Mouse (Mus musculus) urinary bladder, postnatal 10 days (tissue): ENCODE data around the gene Tax1bp3.

ENCODE experiments used
- DNase-seq: peaks from one replicate; pipeline ENCODE4 v3.0.0; 2022; ENCODE audit warnings: low spot score

Gene Tax1bp3

GRCm38 (mm10) chr11:73176608-73177508, at the start of gene Tax1bp3, which contains the start of gene Emc6:
Gene Tax1bp3, plus strand, starts transcription at chr11:73177083.
Gene Emc6, minus strand, starts transcription at chr11:73177037.
- DNase-seq = peak; percentile 85

GRCm38 (mm10) chr11:73131020-73131419, 45.9 kb upstream of the Tax1bp3 start:
- DNase-seq = no peak

- DNase-seq = no peak
Observed at GRCm38 (mm10) chr11:73132999-73133398, 43.9 kb upstream of the Tax1bp3 start.

- no peak for DNase-seq
Observed at GRCm38 (mm10) chr11:73134222-73134621, 42.7 kb upstream of the Tax1bp3 start.

GRCm38 (mm10) chr11:73136587-73136986, 40.3 kb upstream of the Tax1bp3 start:
- DNase-seq = no peak

GRCm38 (mm10) chr11:73137116-73137515, 39.8 kb upstream of the Tax1bp3 start:
- no peak for DNase-seq

- peak; percentile 71 for DNase-seq
Observed at GRCm38 (mm10) chr11:73137591-73138501, 39.0 kb upstream of the Tax1bp3 start, which contains the start of gene Haspin. Gene Haspin, minus strand, starts transcription at chr11:73138294.

- DNase-seq = no peak
Observed at GRCm38 (mm10) chr11:73144261-73144681, 32.6 kb upstream of the Tax1bp3 start.

- no peak for DNase-seq
Observed at GRCm38 (mm10) chr11:73146026-73146974, 30.6 kb upstream of the Tax1bp3 start.

GRCm38 (mm10) chr11:73146975-73147365, 29.9 kb upstream of the Tax1bp3 start:
- no peak for DNase-seq

GRCm38 (mm10) chr11:73148209-73148608, 28.7 kb upstream of the Tax1bp3 start:
- DNase-seq = no peak

GRCm38 (mm10) chr11:73155071-73155470, 21.8 kb upstream of the Tax1bp3 start:
- DNase-seq = no peak

- no peak for DNase-seq
Observed at GRCm38 (mm10) chr11:73159957-73160810, 16.7 kb upstream of the Tax1bp3 start, which contains the start of gene P2rx5. Gene P2rx5, plus strand, starts transcription at chr11:73160421.

- DNase-seq = no peak
Observed at GRCm38 (mm10) chr11:73160811-73161200, 16.1 kb upstream of the Tax1bp3 start.

- no peak for DNase-seq
Observed at GRCm38 (mm10) chr11:73161616-73162015, 15.3 kb upstream of the Tax1bp3 start.

GRCm38 (mm10) chr11:73162284-73162683, 14.6 kb upstream of the Tax1bp3 start:
- no peak for DNase-seq

GRCm38 (mm10) chr11:73168071-73168470, 8.8 kb upstream of the Tax1bp3 start:
- no peak for DNase-seq

- DNase-seq = no peak
Observed at GRCm38 (mm10) chr11:73168576-73168975, 8.3 kb upstream of the Tax1bp3 start.

GRCm38 (mm10) chr11:73169231-73169630, 7.7 kb upstream of the Tax1bp3 start:
- no peak for DNase-seq

GRCm38 (mm10) chr11:73172186-73172585, 4.7 kb upstream of the Tax1bp3 start:
- no peak for DNase-seq
